8 mouse cellular contexts compared by ENCODE assay signal in the genomic region with DNA sequence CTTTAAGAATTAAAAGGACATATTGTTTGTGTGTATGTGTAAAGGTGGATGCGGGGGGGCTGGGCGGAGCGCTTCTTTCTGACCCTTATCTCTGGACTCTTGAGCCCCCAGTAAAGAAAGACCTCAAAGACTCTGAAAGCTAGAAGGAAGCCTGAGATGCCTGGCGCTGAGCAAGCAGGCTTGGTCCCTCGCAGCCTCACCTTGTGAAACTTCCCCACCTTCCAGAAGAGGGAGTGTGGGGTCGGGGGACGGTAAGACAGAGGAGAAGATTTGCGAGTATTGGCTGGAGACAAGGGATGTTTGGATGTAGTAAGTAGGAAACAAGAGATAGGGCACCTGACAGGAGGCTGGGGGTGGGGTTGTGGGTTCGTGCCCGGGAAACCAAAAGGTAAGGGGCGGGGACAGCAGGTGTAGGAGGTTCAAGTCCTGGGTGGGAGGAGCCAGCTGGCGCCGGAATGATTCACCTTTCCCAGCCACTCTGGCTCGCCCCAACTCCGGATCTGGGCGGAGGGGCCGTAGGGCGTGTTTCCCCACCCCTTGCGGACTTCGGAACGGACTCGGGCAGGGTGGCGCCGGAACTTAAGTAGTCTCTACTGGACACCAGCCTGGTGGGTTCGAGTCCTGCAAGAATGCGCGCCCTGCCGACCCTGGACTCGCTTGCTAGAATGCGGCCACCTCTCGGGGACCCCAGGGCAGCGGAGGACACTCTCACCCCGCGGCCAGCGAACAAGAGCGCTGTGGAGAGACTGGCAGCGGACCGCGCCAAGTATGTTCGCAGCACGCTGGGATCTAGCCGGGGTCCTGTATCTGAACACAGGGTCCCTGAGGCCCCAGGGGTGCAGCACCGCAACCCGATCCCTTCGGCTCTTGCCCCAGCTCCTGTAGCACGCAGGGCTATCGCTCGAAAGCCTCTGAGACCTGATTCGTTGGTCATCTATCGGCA. TPM values are rescaled to one million over a fixed set of nuclear protein-coding genes. Genes with fewer than 3 reads are reported as not detected.
DNase-seq lines count a peak whose midpoint lies in the region; ATAC-seq and TF ChIP-seq lines count a peak whose summit lies in the region.

A gene (plus strand): TSS at position 450 of the 943 bp plus-strand sequence.

- ATAC-seq in embryonic facial prominence, embryonic 14.5 days (ENCODE audit: low read depth) = peak; percentile 87
- ATAC-seq in hindbrain, embryonic 12.5 days (ENCODE audit: low FRiP score) = peak; percentile 38
- peak; percentile 76 for ATAC-seq in midbrain, embryonic 16.5 days

- peaks cover 51% of the 10 kb centered on the region for H3K27me3 ChIP-seq in embryonic facial prominence, embryonic 14.5 days (replicated peaks; ENCODE audit: control insufficient read depth, insufficient read depth, low read length)
- H3K27me3 ChIP-seq in hindbrain, embryonic 12.5 days = peaks cover 56% of the 10 kb centered on the region
- peaks cover 26% of the 10 kb centered on the region for H3K27me3 ChIP-seq in midbrain, embryonic 16.5 days (ENCODE audit: control insufficient read depth, insufficient read depth, low read depth, low read length)

- H3K9ac ChIP-seq in embryonic facial prominence, embryonic 14.5 days (ENCODE audit: low read depth, low read length) = peak within 1 kb of the TSS; percentile 51
- H3K9ac ChIP-seq in hindbrain, embryonic 12.5 days = peak within 1 kb of the TSS; percentile 23; the same call in 1 of the 2 replicates
- peak within 1 kb of the TSS; percentile 55 for H3K9ac ChIP-seq in midbrain, embryonic 16.5 days (ENCODE audit: low read depth, low read length)

- 2% methylated on average over 41 of the region's 50 CpGs for WGBS in embryonic facial prominence, embryonic 14.5 days
- WGBS in hindbrain, embryonic 12.5 days = 2% methylated on average over 50 of the region's 50 CpGs
- 2% methylated on average over 50 of the region's 50 CpGs for WGBS in midbrain, embryonic 16.5 days

- DNase-seq in left cerebral cortex, adult 2 months (ENCODE audit: extremely low spot score in 1 of 2, low spot score in 2 of 2) = peak in 1 of 2 experiments; percentile 12
- no peak for DNase-seq in left cerebral cortex, adult 9 months (ENCODE audit: low spot score in 2 of 2)
- peak; percentile 50 for DNase-seq in embryonic facial prominence, embryonic 14.5 days (ENCODE audit: low spot score)
- peak; percentile 77 for DNase-seq in liver
- peak; percentile 68 for DNase-seq in urinary bladder, postnatal 25 days (ENCODE audit: low spot score)
- DNase-seq in thymus, postnatal 36 days = no peak

- no peak within 1 kb of the TSS for H3K27ac ChIP-seq in left cerebral cortex, adult 2 months
- H3K27ac ChIP-seq in embryonic facial prominence, embryonic 14.5 days (replicated peaks; ENCODE audit: low read depth, low read length) = no peak within 1 kb of the TSS
- H3K27ac ChIP-seq in hindbrain, embryonic 12.5 days = no peak within 1 kb of the TSS
- no peak within 1 kb of the TSS for H3K27ac ChIP-seq in midbrain, embryonic 16.5 days (ENCODE audit: low read length)

- TF ChIP-seq CTCF in left cerebral cortex, adult 2 months (IDR thresholded peaks at IDR 0.05) = no peak

- no peaks in the 10 kb centered on the region for H3K36me3 ChIP-seq in embryonic facial prominence, embryonic 14.5 days (ENCODE audit: control insufficient read depth, insufficient read depth, low read length)
- no peaks in the 10 kb centered on the region for H3K36me3 ChIP-seq in hindbrain, embryonic 12.5 days
- H3K36me3 ChIP-seq in midbrain, embryonic 16.5 days (ENCODE audit: control insufficient read depth, insufficient read depth, low read length) = no peaks in the 10 kb centered on the region

- 0 out of 2 replicates have a peak, but pooled peaks cover 6% of the 10 kb centered on the region for H3K4me1 ChIP-seq in embryonic facial prominence, embryonic 14.5 days (ENCODE audit: control insufficient read depth, insufficient read depth, low read length)
- peaks cover 17% of the 10 kb centered on the region for H3K4me1 ChIP-seq in hindbrain, embryonic 12.5 days
- peaks cover 15% of the 10 kb centered on the region for H3K4me1 ChIP-seq in midbrain, embryonic 16.5 days (ENCODE audit: control insufficient read depth, insufficient read depth, low read length)

- peak within 1 kb of the TSS; percentile 93 for H3K4me2 ChIP-seq in embryonic facial prominence, embryonic 14.5 days (ENCODE audit: low read depth, low read length)
- peak within 1 kb of the TSS; percentile 91 for H3K4me2 ChIP-seq in hindbrain, embryonic 12.5 days (replicated peaks)
- H3K4me2 ChIP-seq in midbrain, embryonic 16.5 days (ENCODE audit: low read length) = peak within 1 kb of the TSS; percentile 93

- peak within 1 kb of the TSS; percentile 22 for H3K4me3 ChIP-seq in left cerebral cortex, adult 2 months
- H3K4me3 ChIP-seq in embryonic facial prominence, embryonic 14.5 days (ENCODE audit: low read depth, low read length) = peak within 1 kb of the TSS; percentile 53
- peak within 1 kb of the TSS; percentile 39 for H3K4me3 ChIP-seq in hindbrain, embryonic 12.5 days
- peak within 1 kb of the TSS; percentile 47 for H3K4me3 ChIP-seq in midbrain, embryonic 16.5 days (ENCODE audit: low read depth, low read length)

- H3K9me3 ChIP-seq in embryonic facial prominence, embryonic 14.5 days (ENCODE audit: control insufficient read depth, low read length) = no peaks in the 10 kb centered on the region
- H3K9me3 ChIP-seq in hindbrain, embryonic 12.5 days (replicated peaks) = no peaks in the 10 kb centered on the region
- no peaks in the 10 kb centered on the region for H3K9me3 ChIP-seq in midbrain, embryonic 16.5 days (replicated peaks; ENCODE audit: control insufficient read depth, low read length, poor library complexity, severe bottlenecking)

- intact Hi-C loops in left cerebral cortex, adult 2 months (cut with DNase I) = no loop called here

RNA-seq across cellular contexts. Expression of the gene that starts here (rescaled TPM):
- total RNA-seq in left cerebral cortex, adult 2 months (2021) = not detected
- 0.63 and 0.67 TPM in 2 replicates for polyA plus RNA-seq in embryonic facial prominence, embryonic 14.5 days (2014; fragmentation: Nextera tagmentation; extraction: Ambion mirVana)
- 0.21 and 0.30 TPM in 2 replicates for polyA plus RNA-seq in hindbrain, embryonic 12.5 days (2016; fragmentation: Nextera tagmentation; extraction: Ambion mirVana)
- polyA plus RNA-seq in midbrain, embryonic 16.5 days (2015; fragmentation: Nextera tagmentation; extraction: Ambion mirVana) = not detected in 2 replicates

Comparison
In these comparisons a context has a peak if more than half of its experiments do, and no peak if none do; other contexts are left out.
1. Peak in DNase-seq, ATAC-seq, H3K4me3 ChIP-seq, H3K9ac ChIP-seq and H3K4me2 ChIP-seq in embryonic facial prominence, embryonic 14.5 days; RNA of the gene not detected or under 1 TPM.
2. Peak in ATAC-seq, H3K4me3 ChIP-seq, H3K9ac ChIP-seq and H3K4me2 ChIP-seq in hindbrain, embryonic 12.5 days; RNA of the gene not detected or under 1 TPM.
3. Peak in ATAC-seq, H3K4me3 ChIP-seq, H3K9ac ChIP-seq and H3K4me2 ChIP-seq in midbrain, embryonic 16.5 days; RNA of the gene not detected or under 1 TPM.
4. DNase-seq: peak in liver (single experiment) and urinary bladder, postnatal 25 days (single experiment); none in left cerebral cortex, adult 9 months (0 of 2) and thymus, postnatal 36 days (0 of 2).
5. Peak in every context shown above with its lines, with median percentiles within 50 percentile points of each other: H3K4me3 ChIP-seq, ATAC-seq, H3K4me2 ChIP-seq and H3K9ac ChIP-seq.